Mouse (Mus musculus): ENCODE results near the gene Cacna1e.
A peak's percentile ranks its signal among the peaks of the same experiment; 100 is the strongest.

- TF ChIP-seq CTCF (IDR thresholded peaks at IDR 0.05; ENCODE audit: low read depth) (no peak), EP300 (IDR thresholded peaks at IDR 0.05; ENCODE audit: low read depth) (peak; percentile 82)
Observed at GRCm38 (mm10) chr1:154683477-154684106, 200.7 kb downstream of the Cacna1e start.
